Mouse (Mus musculus) CH12.LX (cell line): ENCODE measurements at regions not wholly inside any gene's neighbourhood (a gene's known extent, or its start where the extent isn't known, plus 50 kb on each side); places are given as distances from the start of the nearest gene placed in this dataset.

Experiments
- DNase-seq: peaks from one replicate; pipeline ENCODE4 v3.0.0-alpha.2; 2013; ENCODE audit errors: extremely low read depth
- H3K27ac ChIP-seq: 2 replicates; pipeline ENCODE4 v1.5.1; 2012; ENCODE audit warnings: low read depth, mild to moderate bottlenecking, control low read depth, moderate library complexity; ENCODE audit not compliant: insufficient read depth
- H3K27me3 ChIP-seq: replicated peaks from 2 replicates; pipeline ENCODE3; 2012; ENCODE audit warnings: inconsistent platforms
- H3K36me3 ChIP-seq, 2 experiments: replicated peaks in 1 of 2; 2 replicates each; pipeline versions ENCODE3 to v1.6.1; 2012; ENCODE audit warnings: inconsistent platforms in 1 of 2, low read length in 1 of 2, mild to moderate bottlenecking in 1 of 2, mixed read lengths in 1 of 2, moderate library complexity in 1 of 2; ENCODE audit not compliant: control insufficient read depth in 1 of 2, insufficient read depth in 1 of 2
- H3K4me1 ChIP-seq, 2 experiments: 2 replicates each; pipeline ENCODE4 v1.6.1; 2012; ENCODE audit warnings: inconsistent platforms in 1 of 2, moderate library complexity in 1 of 2; ENCODE audit not compliant: insufficient read depth in 2 of 2, control insufficient read depth in 1 of 2
- H3K4me2 ChIP-seq: 2 replicates; pipeline ENCODE4 v1.6.1; 2012; ENCODE audit warnings: low read depth, mild to moderate bottlenecking, control low read depth; ENCODE audit not compliant: poor library complexity, insufficient read depth, severe bottlenecking
- H3K4me3 ChIP-seq, 3 experiments: fragments of 150-350 bp in 1 of 3; sonication (generic) in 1 of 3; replicated peaks in 1 of 3; 2 replicates each; pipeline versions ENCODE3 to v1.5.1; 2011 to 2012; ENCODE audit warnings: low read depth in 2 of 3, low read length in 2 of 3, mild to moderate bottlenecking in 2 of 3, moderate library complexity in 2 of 3, control low read depth in 1 of 3, improper control_type of control experiment in 1 of 3, inconsistent platforms in 1 of 3, mixed read lengths in 1 of 3; ENCODE audit not compliant: poor library complexity in 1 of 3
- H3K79me2 ChIP-seq: replicated peaks from 2 replicates; pipeline ENCODE4 v1.6.1; 2012; ENCODE audit warnings: mild to moderate bottlenecking, moderate library complexity; ENCODE audit not compliant: control insufficient read depth, poor library complexity, insufficient read depth, severe bottlenecking; ENCODE audit errors: extremely low read depth
- H3K9ac ChIP-seq: 2 replicates; pipeline ENCODE4 v1.6.1; 2012; ENCODE audit warnings: low read depth, mild to moderate bottlenecking, control low read depth, moderate library complexity; ENCODE audit not compliant: insufficient read depth
- H3K9me3 ChIP-seq: replicated peaks from 2 replicates; pipeline ENCODE3; 2012; ENCODE audit warnings: low read length, inconsistent platforms, mixed read lengths
- CHD1 ChIP-seq: IDR thresholded peaks from 2 replicates; pipeline ENCODE4 v1.6.1; 2012; ENCODE audit warnings: low read depth, low read length, improper control_type of control experiment, inconsistent platforms
- CHD2 ChIP-seq: IDR thresholded peaks from 2 replicates; pipeline ENCODE4 v1.6.1; 2011; ENCODE audit warnings: low read length, improper control_type of control experiment
- CTCF ChIP-seq, 2 experiments: IDR thresholded peaks in 1 of 2; conservative IDR thresholded peaks in 1 of 2; 2 replicates each; pipeline ENCODE4 v1.5.1; 2011 to 2012; ENCODE audit warnings: low read depth in 2 of 2, low read length in 2 of 2, improper control_type of control experiment in 1 of 2, inconsistent platforms in 1 of 2, mild to moderate bottlenecking in 1 of 2, moderate library complexity in 1 of 2
- E2F4 ChIP-seq: IDR thresholded peaks from 2 replicates; pipeline ENCODE4 v1.6.1; 2011; ENCODE audit warnings: low read depth, low read length, improper control_type of control experiment; ENCODE audit not compliant: insufficient replicate concordance
- ELF1 ChIP-seq: IDR thresholded peaks from 2 replicates; pipeline ENCODE4 v1.6.1; 2014; ENCODE audit warnings: low read depth, mild to moderate bottlenecking, inconsistent platforms, low read length, improper control_type of control experiment
- EP300 ChIP-seq: IDR thresholded peaks from 2 replicates; pipeline ENCODE4 v1.6.1; 2011; ENCODE audit warnings: low read length, improper control_type of control experiment
- GABPA ChIP-seq: IDR thresholded peaks from 2 replicates; pipeline ENCODE4 v1.6.1; 2012; ENCODE audit warnings: low read depth, low read length, improper control_type of control experiment, inconsistent platforms; ENCODE audit not compliant: insufficient replicate concordance
- HCFC1 ChIP-seq: IDR thresholded peaks from 2 replicates; pipeline ENCODE4 v1.6.1; 2012; ENCODE audit warnings: low read depth, mild to moderate bottlenecking, inconsistent platforms, low read length, improper control_type of control experiment
- IRF4 ChIP-seq: IDR thresholded peaks from 2 replicates; pipeline ENCODE4 v1.6.1; 2014; ENCODE audit warnings: low read depth, mild to moderate bottlenecking, inconsistent platforms, low read length, improper control_type of control experiment
- JUN ChIP-seq: IDR thresholded peaks from 2 replicates; pipeline ENCODE4 v1.6.1; 2011; ENCODE audit warnings: low read depth, mild to moderate bottlenecking, low read length, improper control_type of control experiment, moderate library complexity; ENCODE audit not compliant: insufficient read depth
- KAT2A ChIP-seq: IDR thresholded peaks from 2 replicates; pipeline ENCODE4 v1.6.1; 2012; ENCODE audit warnings: low read length, improper control_type of control experiment, inconsistent platforms; ENCODE audit not compliant: insufficient replicate concordance
- MAX ChIP-seq: IDR thresholded peaks from 2 replicates; pipeline ENCODE4 v1.6.1; 2011; ENCODE audit warnings: low read length, improper control_type of control experiment
- MAZ ChIP-seq: IDR thresholded peaks from 2 replicates; pipeline ENCODE4 v1.6.1; 2012; ENCODE audit warnings: low read depth, mild to moderate bottlenecking, inconsistent platforms, low read length, improper control_type of control experiment, moderate library complexity
- MEF2A ChIP-seq: IDR thresholded peaks from 2 replicates; pipeline ENCODE4 v1.6.1; 2014; ENCODE audit warnings: low read depth, mild to moderate bottlenecking, inconsistent platforms, low read length, improper control_type of control experiment, borderline replicate concordance
- MYC ChIP-seq: IDR thresholded peaks from 2 replicates; pipeline ENCODE4 v1.6.1; 2011; ENCODE audit warnings: low read depth, mild to moderate bottlenecking, improper control_type of control experiment, low read length
- NELFE ChIP-seq: IDR thresholded peaks from 2 replicates; pipeline ENCODE4 v1.6.1; 2011; ENCODE audit warnings: low read depth, low read length, improper control_type of control experiment
- NRF1 ChIP-seq: IDR thresholded peaks from 2 replicates; pipeline ENCODE4 v1.6.1; 2014; ENCODE audit warnings: low read depth, mild to moderate bottlenecking, inconsistent platforms, low read length, improper control_type of control experiment, moderate library complexity
- PAX5 ChIP-seq: IDR thresholded peaks from 2 replicates; pipeline ENCODE4 v1.6.1; 2012; ENCODE audit warnings: low read length, inconsistent platforms, mixed read lengths
- POLR2A ChIP-seq: IDR thresholded peaks from 2 replicates; pipeline ENCODE4 v1.6.1; 2011; ENCODE audit warnings: low read depth, mild to moderate bottlenecking, improper control_type of control experiment, low read length
- RAD21 ChIP-seq: IDR thresholded peaks from 2 replicates; pipeline ENCODE4 v1.6.1; 2011; ENCODE audit warnings: low read depth, mild to moderate bottlenecking, low read length, improper control_type of control experiment, moderate library complexity
- RCOR1 ChIP-seq: conservative IDR thresholded peaks from 2 replicates; pipeline ENCODE4 v1.6.1; 2012; ENCODE audit warnings: low read depth, mild to moderate bottlenecking, inconsistent platforms, low read length, improper control_type of control experiment
- SIN3A ChIP-seq: IDR thresholded peaks from 2 replicates; pipeline ENCODE4 v1.6.1; 2012; ENCODE audit warnings: low read length, improper control_type of control experiment, inconsistent platforms
- SMC3 ChIP-seq: IDR thresholded peaks from 2 replicates; pipeline ENCODE4 v1.6.1; 2011; ENCODE audit warnings: low read depth, low read length, improper control_type of control experiment
- TBP ChIP-seq: conservative IDR thresholded peaks from 2 replicates; pipeline ENCODE4 v1.6.1; 2011; ENCODE audit warnings: low read depth, low read length, improper control_type of control experiment
- UBTF ChIP-seq: IDR thresholded peaks from 2 replicates; pipeline ENCODE4 v1.6.1; 2012; ENCODE audit warnings: low read depth, mild to moderate bottlenecking, inconsistent platforms, low read length, improper control_type of control experiment, moderate library complexity
- USF1 ChIP-seq: IDR thresholded peaks from 2 replicates; pipeline ENCODE4 v1.6.1; 2014; ENCODE audit warnings: low read depth, mild to moderate bottlenecking, inconsistent platforms, low read length, improper control_type of control experiment
- USF2 ChIP-seq: conservative IDR thresholded peaks from 2 replicates; pipeline ENCODE4 v1.6.1; 2011; ENCODE audit warnings: low read depth, low read length, improper control_type of control experiment
- ZC3H11A ChIP-seq: IDR thresholded peaks from 2 replicates; pipeline ENCODE4 v1.6.1; 2012; ENCODE audit warnings: low read depth, mild to moderate bottlenecking, inconsistent platforms, low read length, improper control_type of control experiment
- ZKSCAN1 ChIP-seq: IDR thresholded peaks from 2 replicates; pipeline ENCODE4 v1.6.1; 2012; ENCODE audit warnings: low read depth, inconsistent platforms, low read length, improper control_type of control experiment, borderline replicate concordance
- ZMIZ1 ChIP-seq: IDR thresholded peaks from 2 replicates; pipeline ENCODE4 v1.6.1; 2012; ENCODE audit warnings: low read depth, mild to moderate bottlenecking, inconsistent platforms, low read length, improper control_type of control experiment
- dilution Hi-C: fragments of 300-500 bp; cut with MboI; formaldehyde crosslinking; loops from 2 replicates; pipeline ENCODE4 v1.14.3; 2020; ENCODE audit warnings: low sequenced_read_pairs; ENCODE audit not compliant: extremely low pct_unique_long_range_greater_than_20kb, extremely low pct_ligation_motif_present
- in situ Hi-C: fragments of 300-500 bp; cut with MboI; formaldehyde crosslinking; loops from 3 replicates; pipeline ENCODE4 v1.14.3; 2019; ENCODE audit warnings: low sequenced_read_pairs, low pct_ligation_motif_present, low pct_unique_long_range_greater_than_20kb, mixed read lengths

GRCm38 (mm10) chr13:6855199-6856148 lies 206.9 kb upstream of the Pfkp start:
- no peaks in the 10 kb centered on the region for H3K79me2 ChIP-seq
- H3K9me3 ChIP-seq: no peaks in the 10 kb centered on the region
- no peaks in the 10 kb centered on the region for H3K27me3 ChIP-seq
- in situ Hi-C loops: no loop called here
- no peak for TF ChIP-seq ELF1
- TF ChIP-seq CHD1: no peak
- no peak for TF ChIP-seq MYC
- TF ChIP-seq ZKSCAN1: no peak
- no peak for TF ChIP-seq ZMIZ1
- TF ChIP-seq USF1: no peak
- TF ChIP-seq NELFE: no peak
- TF ChIP-seq PAX5: no peak
- TF ChIP-seq POLR2A: no peak
- no peak for TF ChIP-seq MAX
- no peak for TF ChIP-seq RAD21
- TF ChIP-seq MEF2A: no peak
- no peak for TF ChIP-seq NRF1
- TF ChIP-seq TBP: no peak
- TF ChIP-seq HCFC1: no peak
- no peak overlapping the region for H3K4me3 ChIP-seq
- no peaks in the 10 kb centered on the region for H3K4me1 ChIP-seq
- no peak for DNase-seq
- H3K27ac ChIP-seq: no peak overlapping the region
- H3K36me3 ChIP-seq: no peaks in the 10 kb centered on the region
- dilution Hi-C loops: no loop called here
- no peak overlapping the region for H3K4me2 ChIP-seq
- H3K9ac ChIP-seq: no peak overlapping the region

- Histone ChIP-seq H3K36me3 (no peaks in the 10 kb centered on the region), H3K27me3 (no peaks in the 10 kb centered on the region), H3K9ac (no peak overlapping the region), H3K4me1 (peaks cover 0 to 8% of the 10 kb centered on the region in 2 experiments; a peak in 1 of 4 replicates), H3K4me3 (no peak overlapping the region), H3K79me2 (no peaks in the 10 kb centered on the region), H3K4me2 (no peak overlapping the region), H3K27ac (no peak overlapping the region), H3K9me3 (no peaks in the 10 kb centered on the region)
- no peak for TF ChIP-seq UBTF
- no peak for TF ChIP-seq MEF2A
- no peak for TF ChIP-seq HCFC1
- TF ChIP-seq RCOR1: no peak
- no peak for TF ChIP-seq KAT2A
- no peak for TF ChIP-seq MAZ
- TF ChIP-seq RAD21: no peak
- TF ChIP-seq EP300: no peak
- TF ChIP-seq SIN3A: no peak
- TF ChIP-seq NRF1: no peak
- TF ChIP-seq GABPA: no peak
- TF ChIP-seq JUN: no peak
- no peak for TF ChIP-seq E2F4
- no peak for TF ChIP-seq CTCF (conservative IDR thresholded peaks at IDR 0.05 in 1 of 2, IDR thresholded peaks at IDR 0.05 in 1 of 2; ENCODE audit: low read depth in 2 of 2, low read length in 2 of 2)
- no peak for TF ChIP-seq CHD2
- no peak for TF ChIP-seq ZC3H11A
- no peak for TF ChIP-seq IRF4
- no peak for TF ChIP-seq USF2
- no peak for TF ChIP-seq SMC3
- no peak for TF ChIP-seq MAX
- DNase-seq: no peak
- in situ Hi-C loops (no loop called here), dilution Hi-C loops (no loop called here)
Observed at GRCm38 (mm10) chr13:6837446-6837845, 188.9 kb upstream of the Pfkp start.
